Comparison of ENCODE assay signal across 19 mouse cellular contexts in the genomic region with DNA sequence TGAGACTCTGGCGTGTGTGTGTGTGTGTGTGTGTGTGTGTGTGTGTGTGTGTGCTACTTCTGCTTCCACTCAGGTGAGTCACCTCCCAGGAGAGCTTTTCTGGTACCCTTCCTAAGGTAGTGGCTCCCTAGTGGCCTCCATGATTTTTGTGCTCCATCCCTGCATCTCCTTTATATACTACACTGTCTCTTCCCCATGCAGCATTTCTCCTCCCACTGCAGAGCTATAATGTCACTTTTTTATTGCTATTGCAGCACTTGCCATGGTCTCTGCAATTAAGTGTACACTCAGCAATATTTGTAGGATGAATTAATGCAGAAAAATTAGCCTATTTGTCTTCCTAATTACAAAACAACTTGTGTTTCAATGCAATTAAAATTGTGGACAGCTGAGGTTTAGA.
"Had no signal": no experiment of that assay in that cellular context is flagged by ENCODE, and none has a peak within 500 bp of the region (broad histone marks: within the 10 kb centered on the region; RNA-seq: fewer than 3 reads in every experiment).

No protein-coding gene starts in this region.

- H3K9me3 ChIP-seq: limb, embryonic 10.5 days; limb, embryonic 13.5 days; liver, embryonic 12.5 days; liver, embryonic 15.5 days; stomach, embryonic 15.5 days had no signal

- H3K36me3 ChIP-seq: limb, embryonic 10.5 days; limb, embryonic 13.5 days; liver, embryonic 12.5 days; liver, embryonic 15.5 days; stomach, embryonic 15.5 days had no signal

- ATAC-seq: liver, embryonic 12.5 days had no signal

- H3K27ac ChIP-seq: kidney, postnatal 0 days; layer of hippocampus, adult 2 months; limb, embryonic 10.5 days; limb, embryonic 13.5 days; liver, embryonic 12.5 days; liver, embryonic 15.5 days; stomach, embryonic 15.5 days had no signal

- H3K27me3 ChIP-seq: limb, embryonic 13.5 days; liver, embryonic 12.5 days; liver, embryonic 15.5 days; stomach, embryonic 15.5 days had no signal

- H3K4me1 ChIP-seq: limb, embryonic 10.5 days; limb, embryonic 13.5 days; liver, embryonic 12.5 days; liver, embryonic 15.5 days; stomach, embryonic 15.5 days had no signal

- DNase-seq: kidney, adult 18-20 months; kidney, postnatal 25 days; layer of hippocampus, adult 9-11 months; liver; lung, adult 18-20 months; lung, postnatal 14 days; lung, postnatal 4 days; midbrain, embryonic 14.5 days; right cerebral cortex, postnatal 25 days; spleen, adult 18-20 months; thymus, postnatal 25 days had no signal

- H3K4me3 ChIP-seq: layer of hippocampus, adult 2 months; limb, embryonic 10.5 days; limb, embryonic 13.5 days; liver, embryonic 12.5 days; liver, embryonic 15.5 days; stomach, embryonic 15.5 days had no signal

- H3K4me2 ChIP-seq: limb, embryonic 13.5 days; liver, embryonic 12.5 days; liver, embryonic 15.5 days; midbrain, embryonic 11.5 days; stomach, embryonic 15.5 days had no signal

- H3K9ac ChIP-seq: limb, embryonic 13.5 days; liver, embryonic 12.5 days; liver, embryonic 15.5 days; stomach, embryonic 15.5 days had no signal
